Mouse (Mus musculus): ENCODE results near the gene Mpig6b. TPM values are rescaled to one million over a fixed set of nuclear protein-coding genes. Genes with fewer than 3 reads are reported as not detected.

Mpig6b gene
- total RNA-seq, 2 experiments from 2014 or later, result not detected

- peak; percentile 82 to 89 for DNase-seq (ENCODE audit: low spot score in 2 of 2)
These were observed 44.7 kb downstream of the Mpig6b start for GRCm38 (mm10) chr17:35021163-35021808.

GRCm38 (mm10) chr17:35020551-35020950 lies 45.4 kb downstream of the Mpig6b start:
- no peak for DNase-seq (ENCODE audit: low spot score in 2 of 2)

- DNase-seq (ENCODE audit: low spot score in 2 of 2), result no peak
These were observed 46.1 kb downstream of the Mpig6b start for GRCm38 (mm10) chr17:35019894-35020293.

DNA sequence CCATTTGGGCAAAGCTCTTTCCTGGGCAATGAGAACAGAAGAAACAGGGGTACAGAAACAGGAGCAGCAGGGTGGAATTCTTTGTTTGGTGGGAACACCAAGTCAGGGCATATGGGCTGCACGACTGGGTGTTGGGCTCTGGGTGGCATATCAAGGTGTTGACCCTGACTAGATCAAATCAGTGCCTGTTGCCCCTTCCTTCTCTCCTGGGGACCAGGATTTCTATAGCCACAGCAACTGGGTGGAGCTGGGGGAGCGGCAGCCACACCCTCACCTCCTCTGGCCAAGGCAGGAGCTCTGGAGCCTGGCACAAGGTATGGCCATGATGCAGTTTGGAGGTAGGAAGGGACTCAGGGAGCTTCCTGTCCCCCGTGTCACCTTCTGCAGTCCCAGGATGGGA lies 47.8 kb downstream of the Mpig6b start:
- DNase-seq (ENCODE audit: low spot score in 2 of 2), result no peak

DNA sequence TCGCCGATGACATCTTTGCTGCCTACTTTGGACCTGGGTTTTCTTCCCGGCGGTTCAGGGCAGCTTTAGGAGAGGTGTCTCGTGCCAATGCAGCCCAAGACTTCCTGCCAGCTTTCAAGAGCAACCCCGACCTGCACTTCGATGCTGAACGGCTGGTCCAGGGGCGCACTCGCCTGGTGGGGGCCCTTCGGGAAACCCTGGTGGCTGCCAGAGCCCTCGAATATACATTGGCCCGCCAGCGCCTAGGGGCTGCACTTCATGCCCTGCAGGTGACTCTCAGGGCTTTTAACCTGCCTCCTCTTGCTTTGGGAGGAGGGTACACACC lies 48.3 kb downstream of the Mpig6b start:
- no peak for DNase-seq (ENCODE audit: low spot score in 2 of 2)

- DNase-seq (ENCODE audit: low spot score in 2 of 2), result no peak
These were observed 48.9 kb downstream of the Mpig6b start for GRCm38 (mm10) chr17:35016791-35017705.

DNA sequence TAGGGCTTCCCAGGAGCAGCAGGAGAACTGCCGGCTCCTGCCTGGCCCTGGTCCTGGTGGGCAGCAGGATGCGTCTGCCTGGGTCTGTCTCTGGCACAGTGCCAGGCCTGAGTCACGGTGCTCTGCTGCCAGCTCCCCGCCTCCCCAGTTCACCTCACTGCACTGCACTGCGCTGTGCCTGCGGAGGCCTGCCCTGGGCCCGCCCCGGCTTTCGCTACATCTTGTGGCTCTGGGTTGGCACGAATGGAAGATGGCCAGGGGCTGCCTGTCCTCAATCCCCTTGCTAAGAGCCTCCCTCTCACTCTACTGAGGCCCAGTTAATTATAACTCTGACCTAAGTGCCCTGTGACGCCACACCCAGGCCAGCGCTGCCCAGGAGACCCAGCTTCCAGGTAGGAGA lies 49.6 kb downstream of the Mpig6b start, which contains the start of gene Vwa7:
Gene Vwa7 (plus strand): TSS at position 204 of the 400 bp plus-strand sequence.
- DNase-seq (ENCODE audit: low spot score in 2 of 2), result peak in 1 of 2 experiments; percentile 27

- no peak for DNase-seq (ENCODE audit: low spot score in 2 of 2)
These were observed 50.7 kb downstream of the Mpig6b start for GRCm38 (mm10) chr17:35015296-35015695.

DNA sequence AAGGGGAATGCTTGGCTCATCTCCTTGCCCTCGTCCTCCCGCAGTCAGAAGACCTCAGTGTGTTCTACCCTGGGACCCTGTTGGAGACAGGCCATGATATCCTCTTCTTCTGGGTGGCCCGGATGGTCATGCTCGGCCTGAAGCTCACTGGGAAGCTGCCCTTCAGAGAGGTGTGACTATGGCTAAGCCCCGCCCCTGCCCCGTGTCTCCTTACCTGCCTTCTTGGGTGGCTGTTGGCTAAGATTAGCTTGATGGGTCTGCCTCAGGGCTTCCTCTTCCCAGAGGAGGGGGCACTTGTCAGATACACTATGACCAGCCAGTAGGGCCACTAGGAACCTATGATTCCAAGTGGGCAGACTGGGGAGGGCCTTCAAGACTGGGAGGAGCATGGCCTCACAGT lies 52.8 kb downstream of the Mpig6b start:
- no peak for DNase-seq (ENCODE audit: low spot score in 2 of 2)

Other genes with a start within 250 kb of the Mpig6b start
- gene Stk19, start 229.2 kb downstream of the Mpig6b start, total RNA-seq (2021), result 10 to 100 TPM; 59.6 to 62.9 TPM
- gene Dxo, start 229.2 kb downstream of the Mpig6b start, total RNA-seq (2021), result 10 to 100 TPM; 35.9 to 39.3 TPM
- gene Skiv2l, start 216.0 kb downstream of the Mpig6b start, total RNA-seq (2021), result 10 to 100 TPM; 70.8 to 76.4 TPM
- gene Nelfe, start 215.8 kb downstream of the Mpig6b start, total RNA-seq (2021), result 10 to 100 TPM; 29.6 to 30.9 TPM
- gene Cfb, start 203.7 kb downstream of the Mpig6b start, total RNA-seq (2021), result under 1 TPM in 1 of 2 experiments, not detected in 1; 0.23 TPM
- 1 to 10 TPM; 6.4 to 8.1 TPM for gene Zbtb12, start 186.7 kb downstream of the Mpig6b start, total RNA-seq (2021)
- gene Gm20547, start 184.1 kb downstream of the Mpig6b start, total RNA-seq (2021), result not detected
- gene C2, start 167.9 kb downstream of the Mpig6b start, total RNA-seq (2021), result 1 to 10 TPM; 2.0 to 3.7 TPM
- 100 to 1,000 TPM; 168 to 173 TPM for gene Ehmt2, start 167.7 kb downstream of the Mpig6b start, total RNA-seq (2021)
- under 1 TPM; 0.18 to 0.38 TPM for gene Slc44a4, start 151.7 kb downstream of the Mpig6b start, total RNA-seq (2021)
- gene Neu1, start 134.9 kb downstream of the Mpig6b start, total RNA-seq (2021), result 10 to 100 TPM; 31.9 to 32.9 TPM
- gene Hspa1b, start 106.9 kb downstream of the Mpig6b start, total RNA-seq (2021), result 10 to 100 TPM; 12.5 TPM
- gene Gm20481, start 96.3 kb downstream of the Mpig6b start, total RNA-seq (2021), result not detected
- gene Hspa1a, start 94.0 kb downstream of the Mpig6b start, total RNA-seq (2021), result 10 to 100 TPM; 12.4 to 13.1 TPM
- gene Hspa1l, start 93.5 kb downstream of the Mpig6b start, total RNA-seq (2021), result under 1 TPM; 0.38 to 0.44 TPM
- 10 to 100 TPM; 19.4 to 25.0 TPM for gene Lsm2, start 84.3 kb downstream of the Mpig6b start, total RNA-seq (2021)
- 10 to 100 TPM; 52.9 to 55.9 TPM for gene Vars, start 65.2 kb downstream of the Mpig6b start, total RNA-seq (2021)
- gene Vwa7, start 49.6 kb downstream of the Mpig6b start, total RNA-seq (2021), result under 1 TPM; 0.14 to 0.21 TPM
- gene Sapcd1, start 38.2 kb downstream of the Mpig6b start, total RNA-seq (2021), result 1 to 10 TPM; 1.8 to 2.6 TPM
- 1 to 10 TPM in 1 of 2 experiments, under 1 TPM in 1; 0.79 to 1.9 TPM for gene Msh5, start 19.4 kb downstream of the Mpig6b start, total RNA-seq (2021)
- gene Clic1, start 16.2 kb downstream of the Mpig6b start, total RNA-seq (2021), result 10 to 100 TPM; 11.7 to 14.8 TPM
- gene Ddah2, start 7.1 kb downstream of the Mpig6b start, total RNA-seq (2021), result 10 to 100 TPM; 26.4 to 33.1 TPM
- not detected for gene Ly6g6c, start 796 bp downstream of the Mpig6b start, total RNA-seq (2021)
- 1 to 10 TPM; 1.6 to 1.8 TPM for gene Ly6g6e, start 10.7 kb upstream of the Mpig6b start, total RNA-seq (2021)
- 1 to 10 TPM; 1.2 to 2.6 TPM for gene Ly6g6d, start 11.9 kb upstream of the Mpig6b start, total RNA-seq (2021)
- gene Ly6g6f, start 19.4 kb upstream of the Mpig6b start, total RNA-seq (2021), result not detected
- gene Abhd16a, start 23.1 kb upstream of the Mpig6b start, total RNA-seq (2021), result 10 to 100 TPM; 88.8 to 93.0 TPM
- not detected for gene Ly6g5c, start 42.1 kb upstream of the Mpig6b start, total RNA-seq (2021)
- gene Ly6g5b, start 49.2 kb upstream of the Mpig6b start, total RNA-seq (2021), result under 1 TPM; 0.67 to 0.74 TPM
- gene Gpank1, start 55.3 kb upstream of the Mpig6b start, total RNA-seq (2021), result 10 to 100 TPM; 10.2 to 13.2 TPM
- 100 to 1,000 TPM; 174 to 179 TPM for gene Csnk2b, start 55.9 kb upstream of the Mpig6b start, total RNA-seq (2021)
- gene D17H6S53E, start 60.2 kb upstream of the Mpig6b start, total RNA-seq (2021), result 10 to 100 TPM; 20.8 to 26.1 TPM
- gene Apom, start 65.9 kb upstream of the Mpig6b start, total RNA-seq (2021), result not detected
- gene Bag6, start 69.0 kb upstream of the Mpig6b start, total RNA-seq (2021), result 100 to 1,000 TPM; 289 TPM
- gene Prrc2a, start 98.7 kb upstream of the Mpig6b start, total RNA-seq (2021), result 100 to 1,000 TPM; 305 to 314 TPM
- gene Aif1, start 109.9 kb upstream of the Mpig6b start, total RNA-seq (2021), result 10 to 100 TPM in 1 of 2 experiments, 1 to 10 TPM in 1; 9.9 to 10.4 TPM
- gene Lst1, start 122.3 kb upstream of the Mpig6b start, total RNA-seq (2021), result 10 to 100 TPM in 1 of 2 experiments, 1 to 10 TPM in 1; 8.2 to 12.1 TPM
- gene Ltb, start 128.3 kb upstream of the Mpig6b start, total RNA-seq (2021), result 1 to 10 TPM in 1 of 2 experiments, under 1 TPM in 1; 0.55 to 1.0 TPM
- under 1 TPM in 1 of 2 experiments, not detected in 1; 0.31 TPM for gene Tnf, start 135.8 kb upstream of the Mpig6b start, total RNA-seq (2021)
- 1 to 10 TPM in 1 of 2 experiments, under 1 TPM in 1; 0.62 to 1.1 TPM for gene Lta, start 139.2 kb upstream of the Mpig6b start, total RNA-seq (2021)
- gene Gm16181, start 154.7 kb upstream of the Mpig6b start, total RNA-seq (2021), result not detected
- gene Atp6v1g2, start 167.5 kb upstream of the Mpig6b start, total RNA-seq (2021), result 100 to 1,000 TPM; 485 to 488 TPM
- 10 to 100 TPM; 13.2 to 14.5 TPM for gene Nfkbil1, start 169.6 kb upstream of the Mpig6b start, total RNA-seq (2021)
- gene Ddx39b, start 175.6 kb upstream of the Mpig6b start, total RNA-seq (2021), result 100 to 1,000 TPM; 234 to 244 TPM
- 10 to 100 TPM; 14.5 to 14.8 TPM for gene H2-D1, start 196.5 kb upstream of the Mpig6b start, total RNA-seq (2021)

Measured in layer of hippocampus, postnatal 14 days (tissue).